Mouse (Mus musculus): ENCODE measurements around the gene Dnah12. TPM values are rescaled to one million over a fixed set of nuclear protein-coding genes. Genes with fewer than 3 reads are reported as not detected.

The Dnah12 gene
- total and polyA plus RNA-seq, 2 experiments, result not detected

GRCm38 (mm10) chr14:26923702-26924421 is 230.8 kb downstream of the Dnah12 start:
- Histone ChIP-seq H3K79me2 (ENCODE audit: control insufficient read depth, insufficient read depth, low read length) (no peaks in the 10 kb centered on the region), H3K9ac (ENCODE audit: low read depth, low read length) (no peak overlapping the region), H3K4me1 (ENCODE audit: control insufficient read depth, insufficient read depth, low read length) (no peaks in the 10 kb centered on the region), H3K36me3 (ENCODE audit: control insufficient read depth, insufficient read depth, low read length) (peaks cover 42% of the 10 kb centered on the region), H3K4me3 (ENCODE audit: insufficient read depth, low read depth, low read length) (no peak overlapping the region), H3K27ac (replicated peaks; ENCODE audit: insufficient read depth, low read depth, low read length) (no peak overlapping the region), H3K27me3 (ENCODE audit: control insufficient read depth, insufficient read depth, low read length) (no peaks in the 10 kb centered on the region)
- DNase-seq (ENCODE audit: extremely low read depth, low read depth, low spot score), result no peak
- WGBS, result 85% methylated on average over 5 of the region's 5 CpGs
- no peak for TF ChIP-seq POLR2A (IDR thresholded peaks at IDR 0.05; ENCODE audit: extremely low read depth, insufficient read depth, low read length)
- TF ChIP-seq CTCF (IDR thresholded peaks at IDR 0.05; ENCODE audit: low read depth, low read length), result no peak

GRCm38 (mm10) chr14:26934891-26935290 is 241.8 kb downstream of the Dnah12 start:
- DNase-seq (ENCODE audit: extremely low read depth, low read depth, low spot score), result no peak
- no peak for TF ChIP-seq POLR2A (IDR thresholded peaks at IDR 0.05; ENCODE audit: extremely low read depth, insufficient read depth, low read length)
- TF ChIP-seq CTCF (IDR thresholded peaks at IDR 0.05; ENCODE audit: low read depth, low read length), result no peak
- WGBS, result 93% methylated on average over 3 of the region's 3 CpGs
- no peaks in the 10 kb centered on the region for H3K4me1 ChIP-seq (ENCODE audit: control insufficient read depth, insufficient read depth, low read length)
- no peak overlapping the region for H3K9ac ChIP-seq (ENCODE audit: low read depth, low read length)
- no peak overlapping the region for H3K4me3 ChIP-seq (ENCODE audit: insufficient read depth, low read depth, low read length)
- H3K79me2 ChIP-seq (ENCODE audit: control insufficient read depth, insufficient read depth, low read length), result no peaks in the 10 kb centered on the region
- no peaks in the 10 kb centered on the region for H3K27me3 ChIP-seq (ENCODE audit: control insufficient read depth, insufficient read depth, low read length)
- no peak overlapping the region for H3K27ac ChIP-seq (replicated peaks; ENCODE audit: insufficient read depth, low read depth, low read length)
- peaks cover 2% of the 10 kb centered on the region; the same call in 1 of the 2 replicates for H3K36me3 ChIP-seq (ENCODE audit: control insufficient read depth, insufficient read depth, low read length)

- TF ChIP-seq CTCF (IDR thresholded peaks at IDR 0.05; ENCODE audit: low read depth, low read length) (no peak), POLR2A (IDR thresholded peaks at IDR 0.05; ENCODE audit: extremely low read depth, insufficient read depth, low read length) (no peak)
- Histone ChIP-seq H3K79me2 (ENCODE audit: control insufficient read depth, insufficient read depth, low read length) (no peaks in the 10 kb centered on the region), H3K4me3 (ENCODE audit: insufficient read depth, low read depth, low read length) (no peak overlapping the region), H3K27me3 (ENCODE audit: control insufficient read depth, insufficient read depth, low read length) (no peaks in the 10 kb centered on the region), H3K9ac (ENCODE audit: low read depth, low read length) (no peak overlapping the region), H3K4me1 (ENCODE audit: control insufficient read depth, insufficient read depth, low read length) (no peaks in the 10 kb centered on the region), H3K36me3 (ENCODE audit: control insufficient read depth, insufficient read depth, low read length) (peaks cover 2% of the 10 kb centered on the region; the same call in 1 of the 2 replicates), H3K27ac (replicated peaks; ENCODE audit: insufficient read depth, low read depth, low read length) (no peak overlapping the region)
- no peak for DNase-seq (ENCODE audit: extremely low read depth, low read depth, low spot score)
- WGBS, result 91% methylated on average over 4 of the region's 4 CpGs
These were observed 242.5 kb downstream of the Dnah12 start for GRCm38 (mm10) chr14:26935558-26935957.

Other genes starting within 250 kb of the Dnah12 start
- gene Slmap, start 158.3 kb upstream of the Dnah12 start, total RNA-seq (2014; rRNA removed), result 43.8 and 50.8 TPM in 2 replicates
- 10.4 and 10.5 TPM in 2 replicates for gene Slmap, start 158.3 kb upstream of the Dnah12 start, polyA plus RNA-seq (2012; rRNA removed)
- gene Dennd6a, start 119.4 kb upstream of the Dnah12 start, total RNA-seq (2014; rRNA removed), result 18.5 and 19.7 TPM in 2 replicates
- gene Dennd6a, start 119.4 kb upstream of the Dnah12 start, polyA plus RNA-seq (2012; rRNA removed), result 6.2 and 6.3 TPM in 2 replicates
- gene Arf4, start 55.2 kb upstream of the Dnah12 start, total RNA-seq (2014; rRNA removed), result 46.6 and 55.2 TPM in 2 replicates
- gene Arf4, start 55.2 kb upstream of the Dnah12 start, polyA plus RNA-seq (2012; rRNA removed), result 104 and 117 TPM in 2 replicates
- gene Pde12, start 23.4 kb upstream of the Dnah12 start, total RNA-seq (2014; rRNA removed), result 2.3 and 2.4 TPM in 2 replicates
- 3.2 and 3.5 TPM in 2 replicates for gene Pde12, start 23.4 kb upstream of the Dnah12 start, polyA plus RNA-seq (2012; rRNA removed)
- gene Asb14, start 201.3 kb downstream of the Dnah12 start, total RNA-seq (2014; rRNA removed), result 0.09 TPM in 1 of 2 replicates, not detected in the other
- gene Asb14, start 201.3 kb downstream of the Dnah12 start, polyA plus RNA-seq (2012; rRNA removed), result not detected in 2 replicates